Mouse (Mus musculus): ENCODE results near the gene Sept12.

DNA sequence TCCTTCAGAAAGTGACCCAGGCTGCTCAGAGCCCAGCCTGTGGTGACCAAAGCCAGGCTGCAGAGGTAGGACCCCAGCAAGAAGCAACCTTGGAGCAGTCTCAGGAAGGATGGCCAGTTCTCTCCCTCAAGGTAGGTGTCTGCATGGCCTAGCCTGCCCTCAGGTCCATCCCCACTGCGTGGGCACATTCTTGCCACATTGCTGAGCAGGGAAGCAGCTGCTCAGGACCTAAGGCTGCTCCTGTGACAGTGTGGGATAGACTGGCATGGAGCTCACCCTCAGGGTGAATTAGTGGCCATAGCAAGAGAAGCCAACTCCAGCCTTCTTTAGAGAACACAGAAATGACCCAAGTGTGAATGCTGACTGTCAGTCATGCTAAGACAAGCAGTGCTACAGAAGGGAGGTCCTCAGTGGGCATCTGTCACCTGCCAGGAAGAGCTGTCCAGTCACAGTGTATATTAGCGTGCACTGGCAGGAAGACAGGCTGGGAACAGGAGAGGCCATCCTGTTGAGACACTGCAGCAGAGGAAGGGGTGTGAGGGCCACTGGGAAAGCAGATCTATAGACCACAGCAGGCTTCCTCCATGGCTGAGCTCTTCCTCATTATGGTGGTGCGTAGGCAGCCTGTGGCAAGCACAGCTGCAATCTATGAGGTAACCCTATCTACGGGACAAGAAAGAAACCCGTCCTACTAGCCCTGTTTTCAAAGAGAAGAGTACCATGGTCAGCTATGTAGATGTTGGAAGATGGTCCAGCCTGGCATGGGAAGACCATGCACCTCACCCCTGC is 28.4 kb downstream of the Sept12 start:
- TF ChIP-seq POLR2A (IDR thresholded peaks at IDR 0.05; ENCODE audit: low read depth, low read length) (no peak), CTCF (conservative IDR thresholded peaks at IDR 0.05; ENCODE audit: insufficient read depth, insufficient read length, low read depth, low read length) (no peak)
